Comparison of ENCODE assay signal across 15 mouse cellular contexts in genomic region chr11:63046380-63046779, GRCm38 (mm10). TPM values are rescaled to one million over a fixed set of nuclear protein-coding genes. Genes with fewer than 3 reads are reported as not detected.
DNase-seq lines count a peak whose midpoint lies in the region; ATAC-seq and TF ChIP-seq lines count a peak whose summit lies in the region.
"Had no signal": no experiment of that assay in that cellular context is flagged by ENCODE, and none has a peak within 500 bp of the region (broad histone marks: within the 10 kb centered on the region; RNA-seq: fewer than 3 reads in every experiment).

No protein-coding gene starts in this region.

- H3K79me2 ChIP-seq in CH12.LX (replicated peaks; ENCODE audit: control insufficient read depth, extremely low read depth, insufficient read depth, poor library complexity, severe bottlenecking) = no peaks in the 10 kb centered on the region

- H3K9me3 ChIP-seq in CH12.LX (replicated peaks; ENCODE audit: low read length) = no peaks in the 10 kb centered on the region
- no peaks in the 10 kb centered on the region for H3K9me3 ChIP-seq in hindbrain, embryonic 16.5 days (ENCODE audit: control insufficient read depth, low read length)
- H3K9me3 ChIP-seq: hindbrain, embryonic 12.5 days; limb, embryonic 15.5 days had no signal

- no peak overlapping the region for H3K9ac ChIP-seq in CH12.LX (ENCODE audit: insufficient read depth, low read depth)
- no peak overlapping the region for H3K9ac ChIP-seq in hindbrain, embryonic 16.5 days (ENCODE audit: low read depth, low read length)
- H3K9ac ChIP-seq: hindbrain, embryonic 12.5 days; limb, embryonic 15.5 days had no signal

- ATAC-seq in common myeloid progenitor, adult 5-6 weeks (replicated peaks; ENCODE audit: low read depth, poor library complexity, severe bottlenecking) = peak; percentile 83
- ATAC-seq in monocyte, adult 5-6 weeks (replicated peaks; ENCODE audit: insufficient number of reproducible peaks, low FRiP score, low TSS enrichment, poor library complexity, severe bottlenecking) = peak; percentile 88
- ATAC-seq in hindbrain, embryonic 16.5 days = no peak

- H3K27me3 ChIP-seq in CH12.LX (replicated peaks) = no peaks in the 10 kb centered on the region
- H3K27me3 ChIP-seq in hindbrain, embryonic 16.5 days (replicated peaks; ENCODE audit: control insufficient read depth, insufficient read depth, low read length) = no peaks in the 10 kb centered on the region
- H3K27me3 ChIP-seq: hindbrain, embryonic 12.5 days; limb, embryonic 15.5 days had no signal

- TF ChIP-seq RAD21 in CH12.LX (IDR thresholded peaks at IDR 0.05; ENCODE audit: low read depth, low read length) = no peak

- peak; percentile 21 for DNase-seq in layer of hippocampus, adult 9-10 months (ENCODE audit: low spot score)
- no peak for DNase-seq in layer of hippocampus, postnatal 10 days (ENCODE audit: low spot score in 2 of 2)
- peak; percentile 74 for DNase-seq in CH12.LX (ENCODE audit: extremely low read depth)
- DNase-seq in cerebellum, adult 9-10 months = no peak
- DNase-seq: adrenal gland, adult 2 months; cerebellum, adult 8-10 months; gastrocnemius, postnatal 10 days; kidney, postnatal 14 days had no signal

- no peaks in the 10 kb centered on the region for H3K36me3 ChIP-seq in CH12.LX (replicated peaks in 1 of 2; ENCODE audit: control insufficient read depth in 1 of 2, insufficient read depth in 1 of 2, low read length in 1 of 2)
- H3K36me3 ChIP-seq in hindbrain, embryonic 16.5 days (ENCODE audit: control insufficient read depth, insufficient read depth, low read length) = no peaks in the 10 kb centered on the region
- H3K36me3 ChIP-seq: hindbrain, embryonic 12.5 days; limb, embryonic 15.5 days had no signal

- in situ Hi-C loops in CH12.LX (cut with MboI; ENCODE audit: low pct_ligation_motif_present, low pct_unique_long_range_greater_than_20kb, low sequenced_read_pairs) = no loop called here

- WGBS in hindbrain, embryonic 16.5 days = 89% methylated on average over 8 of the region's 8 CpGs

- no peak for TF ChIP-seq POLR2A in CH12.LX (IDR thresholded peaks at IDR 0.05; ENCODE audit: low read depth, low read length)

- H3K4me3 ChIP-seq in CH12.LX (replicated peaks in 1 of 3; ENCODE audit: low read depth in 2 of 3, low read length in 2 of 3, poor library complexity in 1 of 3) = no peak overlapping the region
- no peak overlapping the region for H3K4me3 ChIP-seq in hindbrain, embryonic 16.5 days (ENCODE audit: low read length)
- H3K4me3 ChIP-seq: hindbrain, embryonic 12.5 days; limb, embryonic 15.5 days had no signal

- no peak for TF ChIP-seq EP300 in CH12.LX (IDR thresholded peaks at IDR 0.05; ENCODE audit: low read length)

- TF ChIP-seq CTCF in CH12.LX (conservative IDR thresholded peaks at IDR 0.05 in 1 of 2, IDR thresholded peaks at IDR 0.05 in 1 of 2; ENCODE audit: low read depth in 2 of 2, low read length in 2 of 2) = no peak

- peaks cover 12 to 34% of the 10 kb centered on the region in 2 experiments for H3K4me1 ChIP-seq in CH12.LX (ENCODE audit: control insufficient read depth in 1 of 2, insufficient read depth in 2 of 2)
- H3K4me1 ChIP-seq in hindbrain, embryonic 16.5 days (ENCODE audit: control insufficient read depth, insufficient read depth, low read depth, low read length) = no peaks in the 10 kb centered on the region
- H3K4me1 ChIP-seq: hindbrain, embryonic 12.5 days; limb, embryonic 15.5 days had no signal

- no peak overlapping the region for H3K4me2 ChIP-seq in CH12.LX (ENCODE audit: insufficient read depth, low read depth, poor library complexity, severe bottlenecking)
- H3K4me2 ChIP-seq in hindbrain, embryonic 16.5 days (ENCODE audit: low read length) = no peak overlapping the region
- H3K4me2 ChIP-seq: hindbrain, embryonic 12.5 days; limb, embryonic 15.5 days had no signal

- dilution Hi-C loops in CH12.LX (cut with MboI; ENCODE audit: extremely low pct_ligation_motif_present, extremely low pct_unique_long_range_greater_than_20kb, low sequenced_read_pairs) = no loop called here

- no peak overlapping the region for H3K27ac ChIP-seq in CH12.LX (ENCODE audit: insufficient read depth, low read depth)
- H3K27ac ChIP-seq in hindbrain, embryonic 16.5 days (ENCODE audit: low read depth, low read length) = no peak overlapping the region
- H3K27ac ChIP-seq: hindbrain, embryonic 12.5 days; limb, embryonic 15.5 days had no signal

TF ChIP-seq in CH12.LX, 34 proteins besides CTCF, POLR2A, EP300 and RAD21:
- TF ChIP-seq ETS1 (conservative IDR thresholded peaks at IDR 0.05; ENCODE audit: low read depth, low read length) = peak; percentile 57
- no peak for TF ChIP-seq NELFE (IDR thresholded peaks at IDR 0.05; ENCODE audit: low read depth, low read length)
- no peak for TF ChIP-seq GABPA (IDR thresholded peaks at IDR 0.05; ENCODE audit: insufficient replicate concordance, low read depth, low read length)
- TF ChIP-seq ZC3H11A (IDR thresholded peaks at IDR 0.05; ENCODE audit: low read depth, low read length) = no peak
- TF ChIP-seq SMC3 (IDR thresholded peaks at IDR 0.05; ENCODE audit: low read depth, low read length) = no peak
- TF ChIP-seq ELF1 (IDR thresholded peaks at IDR 0.05; ENCODE audit: low read depth, low read length) = 0 out of 2 replicates have a peak, but pooled peaks have one; percentile 22
- TF ChIP-seq MYC (IDR thresholded peaks at IDR 0.05; ENCODE audit: low read depth, low read length) = no peak
- no peak for TF ChIP-seq ZKSCAN1 (IDR thresholded peaks at IDR 0.05; ENCODE audit: borderline replicate concordance, low read depth, low read length)
- peak; percentile 65; the same call in 1 of the 2 replicates for TF ChIP-seq MEF2A (IDR thresholded peaks at IDR 0.05; ENCODE audit: borderline replicate concordance, low read depth, low read length)
- no peak for TF ChIP-seq HCFC1 (IDR thresholded peaks at IDR 0.05; ENCODE audit: low read depth, low read length)
- TF ChIP-seq CHD1 (IDR thresholded peaks at IDR 0.05; ENCODE audit: low read depth, low read length) = no peak
- no peak for TF ChIP-seq PAX5 (IDR thresholded peaks at IDR 0.05; ENCODE audit: low read length)
- no peak for TF ChIP-seq ZMIZ1 (IDR thresholded peaks at IDR 0.05; ENCODE audit: low read depth, low read length)
- TF ChIP-seq IRF4 (IDR thresholded peaks at IDR 0.05; ENCODE audit: low read depth, low read length) = no peak
- no peak for TF ChIP-seq MAFK (IDR thresholded peaks at IDR 0.05; ENCODE audit: insufficient replicate concordance, low read length)
- TF ChIP-seq SIN3A (IDR thresholded peaks at IDR 0.05; ENCODE audit: low read length) = no peak
- TF ChIP-seq RCOR1 (conservative IDR thresholded peaks at IDR 0.05; ENCODE audit: low read depth, low read length) = no peak
- no peak for TF ChIP-seq POLR2AphosphoS2 (IDR thresholded peaks at IDR 0.05; ENCODE audit: low read depth, low read length)
- no peak for TF ChIP-seq USF2 (conservative IDR thresholded peaks at IDR 0.05; ENCODE audit: low read depth, low read length)
- TF ChIP-seq UBTF (IDR thresholded peaks at IDR 0.05; ENCODE audit: low read depth, low read length) = no peak
- peak; percentile 93 for TF ChIP-seq BHLHE40 (IDR thresholded peaks at IDR 0.05; ENCODE audit: low read depth, low read length)
- no peak for TF ChIP-seq CHD2 (IDR thresholded peaks at IDR 0.05; ENCODE audit: low read length)
- no peak for TF ChIP-seq USF1 (IDR thresholded peaks at IDR 0.05; ENCODE audit: low read depth, low read length)
- no peak for TF ChIP-seq TBP (conservative IDR thresholded peaks at IDR 0.05; ENCODE audit: low read depth, low read length)
- TF ChIP-seq MXI1 (IDR thresholded peaks at IDR 0.05; ENCODE audit: low read depth, low read length) = no peak
- TF ChIP-seq JUND (conservative IDR thresholded peaks at IDR 0.05; ENCODE audit: low read depth, low read length) = no peak
TF ChIP-seq in CH12.LX: peak in this region for 4.

RNA-seq across cellular contexts. Expression of gene Tekt3, which starts 15.1 kb away (rescaled TPM):
- under 1 TPM; 0.38 to 0.80 TPM for total RNA-seq in layer of hippocampus, postnatal 10 days (2021)
- not detected in 2 replicates for total RNA-seq in CH12.LX (2012; rRNA removed)
- not detected in 2 replicates for total RNA-seq in CH12.LX (2014; rRNA removed)
- not detected in 2 replicates for polyA plus RNA-seq in CH12.LX (2012; ENCODE audit: insufficient read length, low read depth)
- total RNA-seq in common myeloid progenitor, adult 5-6 weeks (2017) = not detected in 2 replicates
- total RNA-seq in monocyte, adult 5-6 weeks (2017) = not detected in 3 replicates
- polyA plus RNA-seq in hindbrain, embryonic 16.5 days (2015; fragmentation: Nextera tagmentation; extraction: Ambion mirVana) = not detected in 2 replicates
- total RNA-seq: adrenal gland, adult 2 months; gastrocnemius, postnatal 10 days had no signal
- polyA plus RNA-seq: adrenal gland, adult 2 months; hindbrain, embryonic 12.5 days; neural tube, embryonic 11.5 days; small intestine, adult 2 months had no signal

Comparison
In these comparisons a context has a peak if more than half of its experiments do, and no peak if none do; other contexts are left out.
1. DNase-seq: peak in layer of hippocampus, adult 9-10 months (single experiment) and CH12.LX (single experiment); none in layer of hippocampus, postnatal 10 days (0 of 2) and cerebellum, adult 9-10 months (single experiment).